Mouse (Mus musculus): Measurements from ENCODE around the gene Tead1. TPM values are rescaled to one million over a fixed set of nuclear protein-coding genes. Genes with fewer than 3 reads are reported as not detected.
A peak's percentile ranks its signal among the peaks of the same experiment; 100 is the strongest.

Tead1 gene
- 6.0 and 7.8 TPM in 2 replicates for polyA plus RNA-seq (2014; fragmentation: Nextera tagmentation; extraction: Ambion mirVana)

DNA sequence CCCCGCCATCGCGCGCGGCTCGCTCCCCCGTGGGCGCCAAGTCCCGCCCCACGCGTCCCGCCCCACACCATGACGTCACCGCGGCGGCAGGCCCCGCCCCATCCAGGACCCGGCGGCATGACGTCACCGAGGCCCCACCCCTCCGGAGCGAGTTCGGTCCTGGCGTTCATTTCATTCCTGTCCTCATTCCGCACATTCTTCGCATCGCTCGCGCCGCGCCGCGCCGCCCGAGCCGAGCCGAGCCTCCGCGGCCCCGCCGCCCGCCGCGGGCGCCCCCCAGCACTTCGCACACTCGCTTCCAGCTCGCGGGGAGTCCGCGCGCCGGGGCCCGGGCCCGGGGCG is at the start of gene Tead1:
Gene Tead1 (plus strand): TSS at position 148 of the 342 bp plus-strand sequence.
- Histone ChIP-seq H3K27ac (ENCODE audit: low read depth, low read length) (peak within 1 kb of the TSS; percentile 92), H3K36me3 (ENCODE audit: control insufficient read depth, insufficient read depth, low read length) (no peaks in the 10 kb centered on the region), H3K4me3 (ENCODE audit: low read depth, low read length) (peak within 1 kb of the TSS; percentile 83), H3K9me3 (replicated peaks; ENCODE audit: control insufficient read depth, low read length) (no peaks in the 10 kb centered on the region), H3K4me2 (ENCODE audit: low read length) (peak within 1 kb of the TSS; percentile 88), H3K4me1 (ENCODE audit: control insufficient read depth, insufficient read depth, low read length) (peaks cover 16% of the 10 kb centered on the region), H3K9ac (ENCODE audit: low read length) (peak within 1 kb of the TSS; percentile 88), H3K27me3 (replicated peaks; ENCODE audit: control insufficient read depth, insufficient read depth, low read length) (no peaks in the 10 kb centered on the region)
- 1% methylated on average over 43 of the region's 57 CpGs for WGBS
- DNase-seq (ENCODE audit: low spot score) (peak; percentile 93), ATAC-seq (peak; percentile 88)

DNA sequence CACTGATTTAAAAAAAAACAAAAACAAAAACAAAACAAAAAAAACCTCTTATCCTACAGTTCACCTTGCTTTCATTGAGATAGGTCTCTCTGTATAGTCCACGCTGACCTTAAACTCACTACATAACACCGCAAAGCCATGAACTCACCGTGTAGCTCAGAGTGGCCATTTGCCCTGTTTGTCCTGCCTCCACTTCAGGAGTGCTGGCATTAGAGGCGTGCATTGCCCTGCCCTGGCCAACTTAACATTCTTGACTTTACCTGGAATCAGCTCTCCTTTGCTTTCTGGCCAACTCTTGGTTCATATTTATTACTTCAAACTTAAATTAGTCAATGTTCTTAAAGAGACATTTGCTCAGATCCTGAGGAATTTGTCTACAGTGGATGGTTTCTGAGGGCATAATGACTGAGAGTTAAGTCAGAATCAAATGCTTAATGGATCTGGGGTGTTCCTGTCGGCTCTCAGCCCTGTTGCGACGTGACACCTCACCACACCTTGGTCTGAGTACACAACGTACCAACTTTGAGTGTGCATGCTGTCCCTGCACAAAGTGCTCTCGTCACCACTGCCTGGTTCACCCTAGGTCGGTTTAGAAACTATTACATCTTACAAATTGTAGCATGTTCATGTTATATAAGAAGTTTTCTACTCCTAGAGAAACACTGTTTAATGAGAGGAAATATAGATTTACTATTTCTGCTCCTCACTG is 44.5 kb upstream of the Tead1 start:
- H3K27me3 ChIP-seq (replicated peaks; ENCODE audit: control insufficient read depth, insufficient read depth, low read length) = no peaks in the 10 kb centered on the region
- H3K9ac ChIP-seq (ENCODE audit: low read length) = no peak overlapping the region
- no peak overlapping the region for H3K4me3 ChIP-seq (ENCODE audit: low read depth, low read length)
- ATAC-seq (no peak), DNase-seq (ENCODE audit: low spot score) (no peak)
- H3K9me3 ChIP-seq (replicated peaks; ENCODE audit: control insufficient read depth, low read length) = 0 out of 2 replicates have a peak, but pooled peaks cover 2% of the 10 kb centered on the region
- no peak overlapping the region for H3K27ac ChIP-seq (ENCODE audit: low read depth, low read length)
- 88% methylated on average over 10 of the region's 10 CpGs for WGBS
- H3K4me1 ChIP-seq (ENCODE audit: control insufficient read depth, insufficient read depth, low read length) = no peaks in the 10 kb centered on the region
- H3K4me2 ChIP-seq (ENCODE audit: low read length) = no peak overlapping the region
- H3K36me3 ChIP-seq (ENCODE audit: control insufficient read depth, insufficient read depth, low read length) = no peaks in the 10 kb centered on the region

DNA sequence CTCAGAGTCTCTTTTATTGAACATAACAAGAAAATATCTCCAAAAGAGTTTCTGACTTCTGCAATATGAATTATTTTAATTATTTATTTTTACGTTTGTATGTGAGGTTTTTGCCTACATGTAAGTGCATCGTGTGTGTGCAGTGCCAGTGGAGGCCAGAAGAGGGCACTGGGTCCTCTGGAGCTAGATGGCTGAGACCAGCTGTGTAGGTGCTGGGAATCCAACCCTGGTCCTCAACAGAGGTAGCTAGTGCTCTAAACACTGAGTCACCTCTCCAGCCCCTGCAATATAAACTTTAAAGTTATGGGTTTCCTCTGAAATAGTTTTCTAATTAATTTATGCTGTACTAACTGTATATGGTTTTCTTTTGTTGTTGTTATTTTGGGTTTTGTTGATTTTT is 43.2 kb upstream of the Tead1 start:
- Histone ChIP-seq H3K36me3 (ENCODE audit: control insufficient read depth, insufficient read depth, low read length) (no peaks in the 10 kb centered on the region), H3K4me3 (ENCODE audit: low read depth, low read length) (no peak overlapping the region), H3K4me1 (ENCODE audit: control insufficient read depth, insufficient read depth, low read length) (no peaks in the 10 kb centered on the region), H3K27me3 (replicated peaks; ENCODE audit: control insufficient read depth, insufficient read depth, low read length) (no peaks in the 10 kb centered on the region), H3K4me2 (ENCODE audit: low read length) (no peak overlapping the region), H3K9ac (ENCODE audit: low read length) (no peak overlapping the region), H3K9me3 (replicated peaks; ENCODE audit: control insufficient read depth, low read length) (0 out of 2 replicates have a peak, but pooled peaks cover 2% of the 10 kb centered on the region), H3K27ac (ENCODE audit: low read depth, low read length) (no peak overlapping the region)
- no peak for DNase-seq (ENCODE audit: low spot score)
- whole genome bisulfite sequencing = 94% methylated on average over 2 of the region's 2 CpGs
- no peak for ATAC-seq

DNA sequence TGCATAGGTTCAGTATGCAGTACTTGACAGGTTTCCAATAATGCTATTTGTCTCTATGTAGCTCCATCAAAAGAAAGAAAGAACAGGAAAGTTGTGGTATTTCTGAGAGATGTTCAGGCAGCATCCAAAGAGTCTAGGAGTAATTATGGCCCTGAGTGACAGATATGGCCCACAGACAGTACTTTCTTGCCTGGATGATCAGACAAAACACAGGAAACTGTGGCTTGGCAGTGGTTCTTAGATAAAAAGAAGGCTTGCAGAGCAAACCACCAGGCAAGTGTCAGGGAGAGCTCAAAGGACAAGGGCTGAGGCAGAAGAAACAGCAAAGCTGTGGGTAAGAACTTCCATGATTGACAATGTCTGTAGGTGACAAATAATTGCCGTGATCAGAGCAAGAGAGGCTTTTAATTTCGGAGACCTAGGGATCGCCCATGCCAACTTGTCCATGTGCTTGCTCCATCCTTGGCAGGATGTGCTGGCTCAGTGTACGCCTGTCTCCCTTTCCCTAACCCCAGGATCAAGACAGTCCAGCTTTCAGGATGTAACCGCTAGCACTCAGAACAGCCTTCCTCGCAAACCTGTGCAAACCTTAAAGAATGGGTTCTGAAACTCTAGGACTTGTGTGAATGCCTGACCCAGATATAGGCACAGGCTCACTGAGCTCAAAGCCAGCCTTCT is 35.1 kb upstream of the Tead1 start:
- Histone ChIP-seq H3K4me2 (ENCODE audit: low read length) (no peak overlapping the region), H3K4me1 (ENCODE audit: control insufficient read depth, insufficient read depth, low read length) (no peaks in the 10 kb centered on the region), H3K9ac (ENCODE audit: low read length) (no peak overlapping the region), H3K4me3 (ENCODE audit: low read depth, low read length) (no peak overlapping the region), H3K27ac (ENCODE audit: low read depth, low read length) (no peak overlapping the region), H3K27me3 (replicated peaks; ENCODE audit: control insufficient read depth, insufficient read depth, low read length) (no peaks in the 10 kb centered on the region), H3K9me3 (replicated peaks; ENCODE audit: control insufficient read depth, low read length) (no peaks in the 10 kb centered on the region), H3K36me3 (ENCODE audit: control insufficient read depth, insufficient read depth, low read length) (no peaks in the 10 kb centered on the region)
- WGBS = 89% methylated on average over 6 of the region's 6 CpGs
- DNase-seq (ENCODE audit: low spot score) (no peak), ATAC-seq (no peak)

DNA sequence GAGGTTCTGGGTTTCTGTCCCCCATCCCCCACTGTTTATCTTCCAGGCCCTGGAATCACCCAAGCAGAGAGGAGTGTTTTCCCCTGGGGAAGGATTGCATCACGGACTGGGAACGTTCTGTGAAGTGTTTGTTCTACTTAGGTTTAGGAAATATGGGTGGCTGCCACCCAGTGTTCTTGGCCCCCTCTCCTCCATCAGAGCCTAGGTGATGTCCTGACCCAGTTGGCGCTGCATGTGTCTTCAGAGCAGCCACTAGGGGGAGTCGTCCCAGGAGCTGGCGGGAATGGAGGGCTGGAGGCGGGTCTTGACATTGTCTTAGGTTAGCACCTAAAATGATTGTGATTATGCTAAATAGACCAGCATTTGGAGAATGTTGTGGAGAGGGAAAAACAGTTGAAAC is 34.4 kb upstream of the Tead1 start:
- no peaks in the 10 kb centered on the region for H3K9me3 ChIP-seq (replicated peaks; ENCODE audit: control insufficient read depth, low read length)
- no peaks in the 10 kb centered on the region for H3K4me1 ChIP-seq (ENCODE audit: control insufficient read depth, insufficient read depth, low read length)
- ATAC-seq = no peak
- H3K36me3 ChIP-seq (ENCODE audit: control insufficient read depth, insufficient read depth, low read length) = no peaks in the 10 kb centered on the region
- H3K9ac ChIP-seq (ENCODE audit: low read length) = no peak overlapping the region
- DNase-seq (ENCODE audit: low spot score) = no peak
- H3K4me3 ChIP-seq (ENCODE audit: low read depth, low read length) = no peak overlapping the region
- H3K4me2 ChIP-seq (ENCODE audit: low read length) = no peak overlapping the region
- WGBS = 87% methylated on average over 6 of the region's 6 CpGs
- H3K27me3 ChIP-seq (replicated peaks; ENCODE audit: control insufficient read depth, insufficient read depth, low read length) = no peaks in the 10 kb centered on the region
- H3K27ac ChIP-seq (ENCODE audit: low read depth, low read length) = no peak overlapping the region

DNA sequence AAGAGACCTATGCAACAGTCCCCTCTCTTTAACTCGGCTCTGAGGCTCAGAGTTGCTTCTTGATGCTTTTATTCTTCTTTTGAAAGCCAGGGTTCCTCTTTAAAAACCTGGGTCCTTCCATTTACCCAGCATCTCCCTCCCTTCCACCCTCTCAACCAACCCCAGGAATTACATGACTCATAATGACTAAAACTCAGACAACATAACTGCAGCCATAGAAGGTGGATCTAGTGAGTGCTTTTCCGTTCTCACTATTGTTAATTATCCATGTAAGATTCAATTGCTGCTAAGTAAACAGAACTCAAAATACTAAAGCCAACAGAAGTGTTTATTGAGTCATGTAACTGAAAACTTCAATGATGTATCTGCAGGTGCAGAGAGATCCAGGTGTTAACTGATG is 33.4 kb upstream of the Tead1 start:
- Histone ChIP-seq H3K4me2 (ENCODE audit: low read length) (no peak overlapping the region), H3K27ac (ENCODE audit: low read depth, low read length) (no peak overlapping the region), H3K9ac (ENCODE audit: low read length) (no peak overlapping the region), H3K36me3 (ENCODE audit: control insufficient read depth, insufficient read depth, low read length) (no peaks in the 10 kb centered on the region), H3K4me1 (ENCODE audit: control insufficient read depth, insufficient read depth, low read length) (no peaks in the 10 kb centered on the region), H3K27me3 (replicated peaks; ENCODE audit: control insufficient read depth, insufficient read depth, low read length) (no peaks in the 10 kb centered on the region), H3K9me3 (replicated peaks; ENCODE audit: control insufficient read depth, low read length) (no peaks in the 10 kb centered on the region), H3K4me3 (ENCODE audit: low read depth, low read length) (no peak overlapping the region)
- DNase-seq (ENCODE audit: low spot score) = no peak
- no peak for ATAC-seq
- whole genome bisulfite sequencing = 83% methylated on average over 2 of the region's 2 CpGs

DNA sequence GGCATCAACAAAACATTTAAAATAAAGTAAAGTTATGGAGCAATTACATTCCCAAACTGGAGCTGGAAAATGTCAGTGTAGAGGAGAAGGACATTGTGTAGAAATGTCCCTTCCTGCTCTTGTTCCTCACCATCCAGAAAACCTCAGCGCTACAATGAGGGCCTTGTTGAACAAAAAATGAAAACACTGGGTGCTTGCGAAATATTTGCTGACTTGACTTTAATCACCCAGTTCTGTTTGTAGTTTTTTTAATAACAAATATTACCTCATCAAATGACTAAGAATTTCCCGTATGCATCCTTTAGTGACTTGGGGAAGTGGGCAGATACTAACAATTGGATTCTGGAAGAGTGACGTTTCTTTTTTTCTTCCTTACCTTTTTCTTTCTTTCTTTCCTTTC is 31.7 kb upstream of the Tead1 start:
- Histone ChIP-seq H3K27ac (ENCODE audit: low read depth, low read length) (no peak overlapping the region), H3K27me3 (replicated peaks; ENCODE audit: control insufficient read depth, insufficient read depth, low read length) (no peaks in the 10 kb centered on the region), H3K9me3 (replicated peaks; ENCODE audit: control insufficient read depth, low read length) (no peaks in the 10 kb centered on the region), H3K9ac (ENCODE audit: low read length) (no peak overlapping the region), H3K4me2 (ENCODE audit: low read length) (no peak overlapping the region), H3K4me1 (ENCODE audit: control insufficient read depth, insufficient read depth, low read length) (no peaks in the 10 kb centered on the region), H3K4me3 (ENCODE audit: low read depth, low read length) (no peak overlapping the region), H3K36me3 (ENCODE audit: control insufficient read depth, insufficient read depth, low read length) (no peaks in the 10 kb centered on the region)
- 98% methylated on average over 4 of the region's 4 CpGs for WGBS
- ATAC-seq = no peak
- DNase-seq (ENCODE audit: low spot score) = no peak

DNA sequence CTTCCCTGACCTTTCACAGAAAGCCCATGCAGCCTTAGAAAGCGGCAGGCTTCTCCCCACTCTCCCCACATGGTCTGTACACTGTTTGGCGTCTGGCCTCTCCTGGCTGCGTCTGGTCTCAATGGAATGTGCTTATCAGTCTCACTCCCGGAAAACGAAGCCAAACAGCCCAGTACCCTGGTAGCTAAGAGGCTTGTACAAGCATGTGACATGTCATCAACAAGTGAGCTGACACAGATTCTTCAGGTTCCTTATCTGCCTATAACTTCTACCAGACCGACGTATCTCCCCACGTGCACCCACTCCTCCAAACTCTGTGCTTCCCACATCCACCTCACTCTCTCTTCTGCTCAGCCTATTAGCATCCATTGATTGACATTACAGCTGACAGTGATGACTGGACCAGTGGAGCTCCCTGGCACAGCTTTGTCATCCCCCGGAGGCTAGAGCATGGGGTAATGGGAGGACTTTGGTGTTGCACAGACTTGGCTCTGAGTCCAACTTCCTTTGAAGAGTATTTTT is 22.9 kb upstream of the Tead1 start:
- Histone ChIP-seq H3K9ac (ENCODE audit: low read length) (no peak overlapping the region), H3K36me3 (ENCODE audit: control insufficient read depth, insufficient read depth, low read length) (no peaks in the 10 kb centered on the region), H3K27ac (ENCODE audit: low read depth, low read length) (no peak overlapping the region), H3K27me3 (replicated peaks; ENCODE audit: control insufficient read depth, insufficient read depth, low read length) (no peaks in the 10 kb centered on the region), H3K4me1 (ENCODE audit: control insufficient read depth, insufficient read depth, low read length) (no peaks in the 10 kb centered on the region), H3K4me3 (ENCODE audit: low read depth, low read length) (no peak overlapping the region), H3K4me2 (ENCODE audit: low read length) (no peak overlapping the region), H3K9me3 (replicated peaks; ENCODE audit: control insufficient read depth, low read length) (no peaks in the 10 kb centered on the region)
- WGBS = 71% methylated on average over 9 of the region's 9 CpGs
- ATAC-seq = no peak
- no peak for DNase-seq (ENCODE audit: low spot score)

DNA sequence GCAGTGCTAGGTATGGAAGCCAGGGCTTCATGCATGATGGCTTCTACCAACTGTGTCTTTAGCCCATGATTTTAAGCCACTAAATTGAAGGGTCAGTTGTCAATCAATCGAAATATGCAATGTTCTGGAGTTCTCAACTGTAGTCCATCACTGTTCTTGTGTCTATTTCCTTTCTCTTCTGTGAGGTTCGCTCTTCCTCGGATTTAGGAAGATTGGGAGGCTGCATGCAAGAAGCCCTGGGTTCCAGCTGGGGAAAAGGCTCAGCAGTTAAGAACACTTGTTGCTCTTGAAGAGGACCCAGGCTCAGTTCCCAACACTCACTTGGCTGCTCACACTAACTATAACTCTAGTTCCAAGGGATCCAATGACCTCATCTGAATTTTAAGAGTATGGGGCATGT is 20.2 kb upstream of the Tead1 start:
- H3K36me3 ChIP-seq (ENCODE audit: control insufficient read depth, insufficient read depth, low read length) = no peaks in the 10 kb centered on the region
- no peaks in the 10 kb centered on the region for H3K27me3 ChIP-seq (replicated peaks; ENCODE audit: control insufficient read depth, insufficient read depth, low read length)
- ATAC-seq = no peak
- no peak for DNase-seq (ENCODE audit: low spot score)
- H3K4me3 ChIP-seq (ENCODE audit: low read depth, low read length) = no peak overlapping the region
- no peak overlapping the region for H3K27ac ChIP-seq (ENCODE audit: low read depth, low read length)
- no peaks in the 10 kb centered on the region for H3K4me1 ChIP-seq (ENCODE audit: control insufficient read depth, insufficient read depth, low read length)
- H3K9me3 ChIP-seq (replicated peaks; ENCODE audit: control insufficient read depth, low read length) = no peaks in the 10 kb centered on the region
- WGBS = 84% methylated on average over 3 of the region's 3 CpGs
- no peak overlapping the region for H3K4me2 ChIP-seq (ENCODE audit: low read length)
- no peak overlapping the region for H3K9ac ChIP-seq (ENCODE audit: low read length)

All from forebrain, embryonic 14.5 days (tissue).